Mouse (Mus musculus): ENCODE measurements around the gene Qk. TPM values are rescaled to one million over a fixed set of nuclear protein-coding genes. Genes with fewer than 3 reads are reported as not detected.
A peak's percentile ranks its signal among the peaks of the same experiment; 100 is the strongest.

Gene Qk
- polyA plus RNA-seq, 1 experiment from 2014 or later = 52.5 TPM

DNA sequence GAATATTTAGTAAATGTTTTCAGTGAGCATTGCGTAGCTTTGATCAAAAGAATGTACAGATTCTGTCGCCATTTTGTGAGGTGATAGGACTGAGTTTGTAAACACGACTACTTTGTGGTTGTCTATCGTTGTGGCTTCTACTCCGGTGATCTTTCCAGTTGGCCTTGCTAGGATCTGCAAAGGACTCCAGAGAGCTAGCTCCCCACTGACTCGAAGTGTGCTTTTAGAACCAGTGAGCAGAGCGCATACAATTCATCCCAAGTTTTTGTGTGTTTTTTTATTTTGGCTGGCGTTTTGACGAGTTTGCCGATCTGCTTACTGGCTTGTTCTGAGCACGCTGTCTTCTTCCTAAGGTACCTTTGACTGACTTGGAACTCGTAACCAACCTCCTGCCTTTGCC lies 16.9 kb upstream of the Qk start:
- H3K27ac ChIP-seq = peak overlapping the region; percentile 96
- no peaks in the 10 kb centered on the region for H3K36me3 ChIP-seq
- H3K4me3 ChIP-seq = no peak overlapping the region
- no peak overlapping the region for H3K9ac ChIP-seq
- H3K4me1 ChIP-seq (replicated peaks) = peaks cover 29% of the 10 kb centered on the region
- 71% methylated on average over 12 of the region's 12 CpGs for WGBS
- H3K9me3 ChIP-seq = no peaks in the 10 kb centered on the region
- no peaks in the 10 kb centered on the region for H3K27me3 ChIP-seq
- no peak overlapping the region for H3K4me2 ChIP-seq
- ATAC-seq (ENCODE audit: low FRiP score) = no peak

DNA sequence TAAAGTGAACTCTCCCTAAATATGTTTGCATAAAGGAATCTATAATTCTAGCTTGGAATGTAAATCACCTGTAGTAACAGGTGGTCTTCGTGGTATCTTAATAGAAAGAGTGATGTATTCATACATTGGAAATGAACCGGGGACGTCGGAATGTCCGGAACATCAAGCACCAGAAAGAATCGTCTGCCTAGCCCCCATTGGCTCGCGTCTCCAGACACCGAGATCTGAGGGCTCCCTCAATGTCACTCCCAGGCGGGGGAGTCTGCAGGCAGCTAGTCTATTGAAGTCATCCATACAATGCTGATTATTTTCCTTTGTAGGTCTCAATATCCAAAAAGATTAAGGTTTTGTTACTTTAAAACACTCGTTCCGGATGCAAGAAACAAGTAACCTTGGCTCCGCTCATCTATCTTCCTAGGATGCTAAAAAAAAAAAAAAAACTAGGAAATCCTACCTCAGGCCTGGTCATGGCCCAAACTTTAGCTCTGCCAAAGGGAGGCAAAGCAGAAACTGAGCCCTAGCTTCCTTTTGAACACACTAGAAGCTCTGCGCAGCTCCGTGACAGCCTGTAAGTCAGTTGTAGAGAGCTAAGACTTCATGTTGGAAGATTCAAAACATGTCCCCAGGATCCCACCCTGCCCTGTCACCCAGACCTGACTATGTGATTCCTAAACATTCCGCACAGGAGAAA lies 16.3 kb upstream of the Qk start:
- peak overlapping the region; percentile 63 for H3K4me2 ChIP-seq
- H3K36me3 ChIP-seq = no peaks in the 10 kb centered on the region
- H3K4me1 ChIP-seq (replicated peaks) = peaks cover 29% of the 10 kb centered on the region
- H3K27ac ChIP-seq = peak overlapping the region; percentile 96
- no peaks in the 10 kb centered on the region for H3K27me3 ChIP-seq
- ATAC-seq (ENCODE audit: low FRiP score) = peak; percentile 63; the same call in 1 of the 2 replicates
- H3K9me3 ChIP-seq = no peaks in the 10 kb centered on the region
- 7% methylated on average over 16 of the region's 16 CpGs for WGBS
- peak overlapping the region; percentile 75 for H3K9ac ChIP-seq
- H3K4me3 ChIP-seq = peak overlapping the region; percentile 43

DNA sequence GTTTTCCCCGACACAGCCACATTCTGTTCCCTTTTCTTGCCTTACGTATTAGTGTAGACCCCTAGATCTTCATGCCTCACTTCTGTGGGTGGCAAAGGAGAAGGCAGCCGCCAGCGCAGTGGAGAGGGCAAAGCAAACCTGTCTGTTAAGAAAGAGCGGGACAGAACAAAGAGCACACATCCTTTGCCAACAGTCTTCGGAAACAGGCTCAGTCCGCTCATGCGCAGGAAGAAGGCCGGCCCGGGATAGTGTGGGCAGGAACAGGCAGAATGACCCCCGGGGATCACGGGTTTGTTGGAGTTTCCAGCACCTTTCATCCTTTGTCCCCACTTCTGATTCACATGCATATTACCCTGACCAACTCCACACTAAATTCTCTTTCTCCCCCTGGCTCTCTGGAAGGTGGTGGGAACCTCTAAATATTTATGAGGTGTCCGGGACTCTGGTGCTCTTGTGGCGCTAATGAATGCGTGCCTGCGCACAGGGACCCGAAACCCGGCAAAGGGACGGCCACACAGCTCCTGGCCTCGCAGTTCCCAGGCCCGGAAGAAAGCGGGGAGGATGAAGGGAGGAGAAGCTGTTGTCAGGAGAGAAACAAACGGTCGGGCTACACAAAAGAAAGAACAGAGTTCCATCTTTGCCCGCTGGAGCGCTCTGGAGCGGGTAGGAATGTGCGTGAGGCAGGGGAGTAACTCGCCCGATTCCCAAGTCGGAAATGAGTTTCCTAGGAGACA lies 15.5 kb upstream of the Qk start:
- no peaks in the 10 kb centered on the region for H3K27me3 ChIP-seq
- peaks cover 33% of the 10 kb centered on the region for H3K4me1 ChIP-seq (replicated peaks)
- WGBS = under 1% methylated on average over 31 of the region's 31 CpGs
- peak overlapping the region; percentile 75 for H3K9ac ChIP-seq
- no peaks in the 10 kb centered on the region for H3K36me3 ChIP-seq
- peak overlapping the region; percentile 63 for H3K4me2 ChIP-seq
- peak; percentile 94 for ATAC-seq (ENCODE audit: low FRiP score)
- H3K4me3 ChIP-seq = peak overlapping the region; percentile 43
- peak overlapping the region; percentile 96 for H3K27ac ChIP-seq
- no peaks in the 10 kb centered on the region for H3K9me3 ChIP-seq

DNA sequence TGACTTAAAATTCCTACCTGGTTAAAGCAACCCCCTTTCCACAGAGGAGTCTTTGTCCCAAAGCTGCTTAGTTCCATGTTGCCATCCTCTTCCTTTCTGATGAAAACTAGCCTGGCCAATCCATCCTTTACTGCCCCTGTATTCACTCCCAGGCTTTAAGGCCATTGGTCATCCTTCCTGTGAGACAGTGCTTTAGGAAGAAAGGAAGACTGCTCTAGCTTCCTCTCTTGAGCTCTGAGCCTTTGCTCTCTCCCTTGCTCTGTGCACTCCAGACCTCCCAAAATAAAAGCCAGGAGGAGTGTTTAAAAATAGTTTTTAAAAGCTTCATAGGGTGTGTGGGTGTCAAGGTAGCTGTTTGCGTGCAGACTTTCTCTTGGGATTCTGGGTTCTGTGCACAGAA lies 14.8 kb upstream of the Qk start:
- Histone ChIP-seq H3K4me2 (peak overlapping the region; percentile 63), H3K9ac (peak overlapping the region; percentile 75), H3K4me3 (peak overlapping the region; percentile 43), H3K4me1 (replicated peaks) (peaks cover 37% of the 10 kb centered on the region), H3K27ac (peak overlapping the region; percentile 96), H3K27me3 (no peaks in the 10 kb centered on the region), H3K36me3 (no peaks in the 10 kb centered on the region), H3K9me3 (no peaks in the 10 kb centered on the region)
- 3% methylated on average over 1 of the region's 1 CpGs for WGBS
- ATAC-seq (ENCODE audit: low FRiP score) = peak; percentile 1; the same call in 1 of the 2 replicates

DNA sequence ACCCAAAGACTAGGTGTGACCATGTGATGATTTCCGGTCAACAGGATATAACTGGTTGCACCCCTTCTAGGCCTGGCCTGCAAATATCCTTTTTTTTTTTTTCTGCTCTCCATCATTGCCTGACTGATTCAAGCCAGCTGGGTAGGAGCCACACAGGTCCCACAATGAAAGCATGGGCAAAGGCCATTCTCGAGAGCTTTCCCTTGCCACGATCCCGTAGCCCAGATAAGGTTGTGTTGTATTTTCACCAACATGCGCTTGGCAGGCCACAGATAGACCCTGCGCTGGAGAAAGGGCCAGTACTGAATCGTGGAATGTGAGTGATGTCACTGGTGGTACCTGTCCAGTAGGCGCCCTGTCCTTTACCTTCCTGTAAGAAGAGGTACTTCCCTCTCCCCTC lies 13.7 kb upstream of the Qk start:
- Histone ChIP-seq H3K9me3 (no peaks in the 10 kb centered on the region), H3K9ac (no peak overlapping the region), H3K27ac (peak overlapping the region; percentile 74), H3K27me3 (no peaks in the 10 kb centered on the region), H3K4me2 (no peak overlapping the region), H3K4me3 (no peak overlapping the region), H3K36me3 (no peaks in the 10 kb centered on the region), H3K4me1 (replicated peaks) (peaks cover 45% of the 10 kb centered on the region)
- no peak for ATAC-seq (ENCODE audit: low FRiP score)
- 95% methylated on average over 8 of the region's 8 CpGs for WGBS

DNA sequence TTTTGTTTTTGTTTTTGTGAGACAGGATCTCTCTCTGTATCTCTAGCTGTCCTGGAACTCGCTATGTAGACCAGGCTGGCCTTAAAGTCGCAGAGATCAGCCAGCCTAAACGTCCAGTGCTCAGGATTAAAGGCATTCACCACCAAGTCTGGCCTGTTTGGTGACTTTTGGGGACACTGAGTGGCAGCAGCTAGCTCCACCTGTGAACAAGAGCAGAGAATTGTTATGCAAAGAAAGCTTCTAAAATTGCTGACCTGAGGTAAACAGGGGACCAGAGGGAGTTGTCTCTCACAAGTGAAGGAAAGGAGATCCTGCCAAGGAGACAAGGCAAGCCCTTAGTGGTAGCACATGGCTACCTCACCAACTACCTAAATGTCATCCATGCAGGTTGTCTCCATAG lies 12.5 kb upstream of the Qk start:
- Histone ChIP-seq H3K4me1 (replicated peaks) (peaks cover 49% of the 10 kb centered on the region), H3K36me3 (no peaks in the 10 kb centered on the region), H3K4me3 (no peak overlapping the region), H3K9me3 (no peaks in the 10 kb centered on the region), H3K9ac (no peak overlapping the region), H3K27me3 (no peaks in the 10 kb centered on the region), H3K4me2 (no peak overlapping the region), H3K27ac (no peak overlapping the region)
- ATAC-seq (ENCODE audit: low FRiP score) = no peak
- 71% methylated on average over 3 of the region's 3 CpGs for WGBS

DNA sequence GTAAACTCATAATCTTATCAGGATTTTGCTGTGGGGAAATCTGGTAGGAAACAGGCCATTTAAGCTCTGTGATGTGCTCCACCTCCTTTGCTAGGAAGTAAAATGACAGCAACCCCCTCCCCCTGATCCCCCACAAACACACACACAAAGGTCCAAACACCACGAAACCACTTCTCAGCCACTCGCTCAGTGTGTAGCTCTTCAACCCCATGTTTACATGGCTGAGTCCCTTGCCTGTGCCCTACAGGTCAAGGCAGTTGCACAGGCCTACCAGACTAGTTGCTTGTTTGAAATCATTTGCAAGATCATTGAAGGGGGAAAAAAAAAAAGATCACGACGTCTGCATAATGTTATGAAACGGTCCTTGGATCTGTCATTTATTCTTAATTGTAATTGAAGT lies 9.8 kb upstream of the Qk start:
- ATAC-seq (ENCODE audit: low FRiP score) = no peak
- no peak overlapping the region for H3K27ac ChIP-seq
- no peak overlapping the region for H3K9ac ChIP-seq
- H3K4me2 ChIP-seq = no peak overlapping the region
- H3K4me3 ChIP-seq = no peak overlapping the region
- peaks cover 38% of the 10 kb centered on the region for H3K4me1 ChIP-seq (replicated peaks)
- H3K36me3 ChIP-seq = peaks cover 6% of the 10 kb centered on the region; the same call in 1 of the 2 replicates
- H3K27me3 ChIP-seq = no peaks in the 10 kb centered on the region
- 69% methylated on average over 5 of the region's 5 CpGs for WGBS
- H3K9me3 ChIP-seq = no peaks in the 10 kb centered on the region

DNA sequence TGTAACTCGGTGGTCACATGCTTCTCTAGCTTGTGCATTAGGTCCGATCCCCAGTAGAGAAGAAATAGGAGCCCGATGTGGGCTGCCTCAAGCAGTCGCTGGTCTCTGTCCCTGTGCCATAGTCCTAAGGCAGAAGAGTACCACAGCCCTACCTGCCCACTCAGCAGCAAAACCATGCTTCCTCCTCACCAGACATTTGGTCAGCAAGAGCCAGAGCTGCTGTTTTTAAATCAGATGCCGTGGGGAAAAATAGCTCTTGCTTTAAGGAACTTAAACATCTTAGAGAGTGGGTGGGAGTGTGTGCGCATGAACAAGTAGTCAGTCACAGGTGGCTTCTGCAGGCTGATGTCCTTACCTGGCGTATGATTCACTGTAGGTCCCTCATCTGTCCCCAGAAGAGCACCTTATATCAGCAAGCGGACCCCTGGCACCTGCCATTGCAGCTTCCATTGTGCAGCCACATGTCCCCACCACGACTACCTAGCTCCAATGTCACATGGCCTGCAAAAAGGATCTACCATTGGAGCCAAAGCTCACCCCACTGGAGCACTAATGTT lies 9.0 kb upstream of the Qk start:
- ATAC-seq (ENCODE audit: low FRiP score) = no peak
- Histone ChIP-seq H3K9me3 (no peaks in the 10 kb centered on the region), H3K4me3 (no peak overlapping the region), H3K4me2 (no peak overlapping the region), H3K27me3 (no peaks in the 10 kb centered on the region), H3K4me1 (replicated peaks) (peaks cover 37% of the 10 kb centered on the region), H3K27ac (no peak overlapping the region), H3K9ac (no peak overlapping the region), H3K36me3 (peaks cover 6% of the 10 kb centered on the region; the same call in 1 of the 2 replicates)
- WGBS = 92% methylated on average over 9 of the region's 9 CpGs

DNA sequence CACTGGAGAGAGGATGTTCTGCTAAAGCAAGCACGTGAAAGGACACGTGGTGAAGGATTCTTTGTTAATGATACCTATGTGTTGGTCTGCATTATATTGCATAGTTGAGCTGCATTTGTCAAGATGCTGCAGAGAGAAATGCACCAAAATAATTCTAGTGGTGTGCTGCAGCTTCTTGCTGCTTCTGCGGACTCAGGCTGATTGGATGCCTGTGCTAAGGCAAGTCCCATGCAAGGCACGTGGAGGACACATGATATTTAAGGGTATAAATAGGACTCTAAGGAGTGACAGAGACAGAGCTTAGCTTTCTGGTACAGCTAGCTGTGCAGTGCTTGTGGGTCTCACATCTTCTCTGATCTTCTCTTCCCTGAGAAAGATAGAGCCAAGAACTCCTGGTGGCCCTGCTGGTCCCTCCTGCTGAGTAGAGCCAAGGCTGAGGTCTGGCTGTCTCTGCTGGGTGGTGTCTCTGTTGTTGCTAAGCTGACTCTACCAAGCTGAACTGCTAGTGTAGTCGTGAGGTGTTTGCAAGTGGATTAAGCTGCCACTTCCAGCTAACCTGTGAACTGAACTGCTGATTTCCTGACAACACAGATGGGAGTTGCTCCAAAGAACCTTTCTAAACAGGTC lies 8.0 kb upstream of the Qk start:
- H3K4me3 ChIP-seq = no peak overlapping the region
- WGBS = 75% methylated on average over 5 of the region's 5 CpGs
- ATAC-seq (ENCODE audit: low FRiP score) = no peak

DNA sequence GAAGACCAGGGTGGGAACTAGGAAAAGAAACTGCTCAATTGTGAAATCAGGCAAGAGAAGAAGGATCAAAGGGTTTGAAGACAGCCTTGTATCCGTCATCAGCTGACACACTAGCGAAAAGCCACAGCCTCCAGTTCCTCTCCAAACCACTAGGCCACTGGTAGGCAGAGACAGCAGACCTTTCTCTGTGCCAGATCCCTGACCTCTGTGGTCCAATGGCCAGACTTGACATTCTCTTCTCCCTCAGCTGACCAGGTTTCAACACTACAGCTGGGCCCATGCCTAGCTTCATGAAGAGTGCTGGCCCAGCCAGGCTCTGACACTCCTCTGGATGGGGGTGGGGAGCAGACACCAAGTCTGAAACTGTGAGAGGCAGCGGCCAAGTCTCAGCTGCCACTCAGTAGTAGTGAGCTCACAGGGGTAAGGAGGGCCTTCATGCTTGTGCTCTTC lies 7.0 kb upstream of the Qk start:
- no peak overlapping the region for H3K9ac ChIP-seq
- H3K9me3 ChIP-seq = no peaks in the 10 kb centered on the region
- ATAC-seq (ENCODE audit: low FRiP score) = no peak
- H3K4me2 ChIP-seq = no peak overlapping the region
- 0 out of 2 replicates have a peak overlapping the region, but pooled peaks have one; percentile 18 for H3K27ac ChIP-seq
- H3K4me1 ChIP-seq (replicated peaks) = peaks cover 39% of the 10 kb centered on the region
- no peak overlapping the region for H3K4me3 ChIP-seq
- H3K36me3 ChIP-seq = peaks cover 6% of the 10 kb centered on the region; the same call in 1 of the 2 replicates
- WGBS = 71% methylated on average over 3 of the region's 3 CpGs
- no peaks in the 10 kb centered on the region for H3K27me3 ChIP-seq

More for the DNA sequence above, 8.0 kb upstream of the Qk start:
- H3K4me2 ChIP-seq = no peak overlapping the region
- H3K9me3 ChIP-seq = no peaks in the 10 kb centered on the region
- no peak overlapping the region for H3K27ac ChIP-seq
- H3K36me3 ChIP-seq = peaks cover 6% of the 10 kb centered on the region; the same call in 1 of the 2 replicates
- no peak overlapping the region for H3K9ac ChIP-seq
- no peaks in the 10 kb centered on the region for H3K27me3 ChIP-seq
- peaks cover 34% of the 10 kb centered on the region for H3K4me1 ChIP-seq (replicated peaks)

DNA sequence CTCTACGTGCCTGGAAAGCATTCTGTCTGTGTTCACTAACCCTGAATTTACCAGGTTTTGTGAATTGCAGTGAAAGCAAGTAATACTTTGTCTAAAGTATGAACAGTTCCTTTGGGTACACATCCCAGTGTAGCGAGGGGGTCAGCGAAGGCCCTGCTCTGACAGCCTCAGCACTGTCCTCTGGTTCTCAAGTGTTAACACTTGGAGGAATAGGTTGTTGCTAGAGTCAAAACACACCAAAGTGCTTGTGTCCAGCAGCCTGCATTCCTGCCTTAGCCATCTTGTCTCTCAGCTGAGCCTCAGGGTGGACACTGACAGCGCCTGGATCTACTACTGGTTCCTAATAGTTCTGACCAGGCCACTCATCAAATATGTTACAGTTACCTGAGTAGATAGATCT lies 6.3 kb upstream of the Qk start:
- no peak for ATAC-seq (ENCODE audit: low FRiP score)
- H3K4me1 ChIP-seq (replicated peaks) = peaks cover 45% of the 10 kb centered on the region
- 96% methylated on average over 4 of the region's 4 CpGs for WGBS
- H3K4me3 ChIP-seq = no peak overlapping the region
- no peaks in the 10 kb centered on the region for H3K9me3 ChIP-seq
- no peak overlapping the region for H3K27ac ChIP-seq
- H3K4me2 ChIP-seq = no peak overlapping the region
- H3K36me3 ChIP-seq = peaks cover 6% of the 10 kb centered on the region; the same call in 1 of the 2 replicates
- no peaks in the 10 kb centered on the region for H3K27me3 ChIP-seq
- H3K9ac ChIP-seq = no peak overlapping the region

DNA sequence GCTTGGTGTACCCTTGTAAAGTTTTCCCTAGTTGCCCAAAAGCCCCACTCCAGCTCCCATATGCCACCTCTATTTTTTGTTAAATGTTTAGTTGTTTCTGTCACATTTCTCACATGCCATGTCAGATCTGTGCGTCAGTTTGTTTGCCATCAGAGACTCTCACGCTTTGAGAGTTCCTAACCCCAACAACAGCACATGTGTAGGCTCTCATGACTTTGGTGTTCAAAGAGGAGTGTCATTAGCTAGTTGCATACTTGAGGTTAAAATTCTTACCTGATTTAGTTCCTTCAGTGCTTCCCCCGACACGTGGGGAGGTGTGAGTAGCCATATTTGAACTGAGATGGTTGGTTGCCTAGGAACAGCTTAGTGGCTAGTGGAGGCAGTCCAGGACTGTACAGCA lies 2.1 kb upstream of the Qk start:
- H3K27ac ChIP-seq = peak overlapping the region; percentile 55

More for the DNA sequence above, 2.1 kb upstream of the Qk start:
- Histone ChIP-seq H3K4me2 (peak overlapping the region; percentile 52), H3K27me3 (no peaks in the 10 kb centered on the region), H3K9me3 (no peaks in the 10 kb centered on the region), H3K36me3 (peaks cover 6% of the 10 kb centered on the region; the same call in 1 of the 2 replicates), H3K4me1 (replicated peaks) (peaks cover 26% of the 10 kb centered on the region), H3K4me3 (peak overlapping the region; percentile 27; the same call in 1 of the 2 replicates), H3K9ac (no peak overlapping the region)
- ATAC-seq (ENCODE audit: low FRiP score) = no peak
- WGBS = 39% methylated on average over 4 of the region's 4 CpGs

Data from hindbrain, embryonic 13.5 days (tissue).